Mouse (Mus musculus) small intestine, adult 2 months (tissue): ENCODE results near the gene Gtf3a. TPM values are rescaled to one million over a fixed set of nuclear protein-coding genes. Genes with fewer than 3 reads are reported as not detected.
A peak's percentile ranks its signal among the peaks of the same experiment; 100 is the strongest.

Experiments
- H3K27ac ChIP-seq: fragments of 200-500 bp; 2 replicates; pipeline ENCODE4 v1.5.1; 2012; ENCODE audit warnings: low read depth, low read length, control low read depth, inconsistent platforms; ENCODE audit not compliant: insufficient read depth
- H3K27me3 ChIP-seq: fragments of 200-500 bp; 2 replicates; pipeline ENCODE4 v1.6.1; 2012; ENCODE audit warnings: mild to moderate bottlenecking, moderate library complexity, low read length, inconsistent platforms; ENCODE audit not compliant: control insufficient read depth, insufficient read depth
- H3K36me3 ChIP-seq: fragments of 200-500 bp; 2 replicates; pipeline ENCODE4 v1.6.1; 2012; ENCODE audit warnings: mild to moderate bottlenecking, low read length, control low read depth, inconsistent platforms; ENCODE audit not compliant: control insufficient read depth, insufficient read depth
- H3K4me1 ChIP-seq: fragments of 200-500 bp; 2 replicates; pipeline ENCODE4 v1.6.1; 2012; ENCODE audit warnings: low read length, inconsistent platforms, mixed read lengths; ENCODE audit not compliant: control insufficient read depth, insufficient read depth, insufficient read length
- H3K4me3 ChIP-seq: fragments of 200-500 bp; 2 replicates; pipeline ENCODE4 v1.5.1; 2012; ENCODE audit warnings: low read depth, mild to moderate bottlenecking, control low read depth, inconsistent platforms, low read length, moderate library complexity
- CTCF ChIP-seq: fragments of 200-500 bp; IDR thresholded peaks from 2 replicates; pipeline ENCODE4 v1.5.1; 2012; ENCODE audit warnings: low read depth, mild to moderate bottlenecking, control low read depth, inconsistent platforms, low read length, moderate library complexity, mixed read lengths; ENCODE audit not compliant: insufficient replicate concordance, insufficient read length; ENCODE audit errors: extremely low read depth
- POLR2A ChIP-seq: fragments of 200-500 bp; IDR thresholded peaks from 2 replicates; pipeline ENCODE4 v1.6.1; 2012; ENCODE audit warnings: low read depth, mild to moderate bottlenecking, control low read depth, inconsistent platforms, low read length, moderate library complexity
- WGBS: fragments of 180-500 bp; shearing (Covaris S2); methylation state at CpG from one replicate; pipeline ENCODE4 v1.1.7; 2018; 5-methylcytosine and 5-hydroxymethylcytosine counted together
- polyA plus RNA-seq: library from polyadenylated mRNA; depleted of rRNA; stranded (reverse); fragments of >200 nt; gene quantifications from 2 replicates; pipeline ENCODE4 v1.2.3, GENCODE M21; 2012; rRNA removed

Gtf3a gene
- polyA plus RNA-seq: 31.9 and 51.6 TPM in 2 replicates

DNA sequence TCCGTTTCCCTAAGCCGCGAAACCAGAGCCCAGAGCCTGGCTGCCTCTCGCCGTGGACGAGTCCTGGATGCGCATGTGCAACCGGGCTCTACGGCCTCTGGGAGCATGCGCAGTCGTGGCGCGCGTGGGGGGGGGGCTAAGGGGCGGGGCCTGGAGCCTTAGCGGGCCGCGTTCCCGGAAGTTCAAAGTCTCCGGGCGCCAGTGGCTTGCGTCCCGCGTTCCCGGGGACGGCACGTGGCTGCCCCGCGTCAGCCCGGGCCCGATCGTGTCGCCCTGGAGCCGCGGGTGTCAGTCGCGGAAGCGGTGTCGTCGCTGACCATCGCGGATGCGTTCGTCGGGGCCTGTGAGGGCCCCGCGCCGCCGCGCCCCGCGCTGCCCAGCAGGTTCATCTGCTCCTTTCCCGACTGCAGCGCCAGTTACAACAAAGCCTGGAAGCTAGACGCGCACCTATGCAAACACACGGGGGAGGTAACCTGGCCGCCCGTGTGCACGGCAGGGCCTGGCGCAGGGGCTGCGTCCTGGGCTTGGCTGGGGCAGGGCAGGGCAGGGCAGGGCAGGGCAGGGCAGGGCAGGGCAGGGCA is at the start of gene Gtf3a:
TSS of gene Gtf3a (plus strand) at position 150 of the 581 bp plus-strand sequence.
- WGBS: under 1% methylated on average over 58 of the region's 62 CpGs
- Histone ChIP-seq H3K27ac (peak within 1 kb of the TSS; percentile 89), H3K36me3 (peaks cover 16% of the 10 kb centered on the region), H3K4me3 (peak within 1 kb of the TSS; percentile 73), H3K4me1 (peaks cover 5% of the 10 kb centered on the region; the same call in 1 of the 2 replicates), H3K27me3 (no peaks in the 10 kb centered on the region)
- TF ChIP-seq POLR2A (peak; percentile 87), CTCF (no peak)

DNA sequence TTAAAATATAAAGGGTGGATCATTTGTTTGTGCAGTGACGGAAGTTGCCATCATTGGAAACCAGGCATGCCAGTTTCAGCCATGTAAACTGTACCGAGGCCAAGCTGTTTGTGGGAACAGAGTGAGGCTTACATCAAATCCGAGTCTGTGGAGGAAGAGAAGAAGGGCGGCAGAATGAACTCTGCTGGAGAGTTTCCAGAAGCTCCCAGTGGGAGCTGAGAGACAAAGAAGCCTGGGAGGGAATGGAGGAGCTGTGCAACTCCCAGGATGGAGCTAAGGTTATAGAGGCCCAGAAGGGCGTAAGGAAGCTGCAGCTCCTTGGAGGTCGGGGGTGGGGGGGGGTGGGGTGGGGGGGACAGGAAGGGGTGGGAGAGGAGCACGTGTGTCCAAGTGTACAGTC is 48.1 kb upstream of the Gtf3a start:
- Histone ChIP-seq H3K4me3 (no peak overlapping the region), H3K27me3 (no peaks in the 10 kb centered on the region), H3K36me3 (no peaks in the 10 kb centered on the region), H3K27ac (no peak overlapping the region), H3K4me1 (no peaks in the 10 kb centered on the region)
- WGBS: 67% methylated on average over 7 of the region's 7 CpGs
- no peak for TF ChIP-seq CTCF
- TF ChIP-seq POLR2A: no peak

DNA sequence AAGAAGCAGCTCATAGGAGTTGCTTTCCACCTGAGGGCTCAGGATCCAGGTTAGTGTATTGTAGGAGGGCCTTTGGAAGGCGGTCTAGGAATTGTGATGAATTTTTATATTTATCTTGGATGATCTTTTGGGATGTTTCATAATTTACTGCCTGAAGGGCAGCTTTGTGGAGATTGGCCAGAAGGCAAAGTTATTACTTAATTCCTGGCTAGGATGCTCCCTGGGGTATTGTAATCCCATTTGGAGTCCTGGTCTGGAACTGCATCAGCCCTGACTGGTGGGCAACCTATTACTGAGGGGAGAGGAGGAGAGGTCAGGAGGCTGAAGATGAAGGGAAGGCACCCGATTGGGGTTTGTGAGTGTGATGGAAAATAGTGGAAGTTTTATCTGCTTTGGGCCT is 47.0 kb upstream of the Gtf3a start:
- Histone ChIP-seq H3K4me1 (no peaks in the 10 kb centered on the region), H3K27me3 (no peaks in the 10 kb centered on the region), H3K4me3 (no peak overlapping the region), H3K36me3 (no peaks in the 10 kb centered on the region), H3K27ac (no peak overlapping the region)
- no peak for TF ChIP-seq CTCF
- TF ChIP-seq POLR2A: no peak
- WGBS: 79% methylated on average over 2 of the region's 2 CpGs

DNA sequence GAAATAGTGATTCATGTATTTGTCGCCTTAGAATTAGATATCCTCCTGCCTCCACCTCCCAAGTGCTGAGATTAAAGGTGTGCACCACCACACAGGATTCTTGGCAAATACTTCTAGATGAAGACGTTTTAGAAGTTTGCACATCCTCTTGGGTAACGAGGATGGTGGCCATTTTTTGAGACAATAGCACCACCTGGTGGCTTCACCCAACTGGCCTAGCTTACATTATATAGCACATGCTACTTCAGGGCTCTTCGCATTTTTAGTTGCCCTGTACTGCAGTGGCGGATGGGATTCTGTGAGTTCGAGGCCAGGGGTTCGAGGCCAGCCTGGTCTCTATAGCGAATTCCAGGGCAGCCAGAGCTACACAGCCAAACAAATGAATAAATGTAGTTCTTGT is 44.1 kb upstream of the Gtf3a start:
- no peaks in the 10 kb centered on the region for H3K27me3 ChIP-seq
- no peak for TF ChIP-seq POLR2A
- peak; percentile 39; the same call in 1 of the 2 replicates for TF ChIP-seq CTCF
- no peaks in the 10 kb centered on the region for H3K36me3 ChIP-seq
- no peaks in the 10 kb centered on the region for H3K4me1 ChIP-seq
- no peak overlapping the region for H3K4me3 ChIP-seq
- no peak overlapping the region for H3K27ac ChIP-seq
- 20% methylated on average over 8 of the region's 8 CpGs for WGBS

DNA sequence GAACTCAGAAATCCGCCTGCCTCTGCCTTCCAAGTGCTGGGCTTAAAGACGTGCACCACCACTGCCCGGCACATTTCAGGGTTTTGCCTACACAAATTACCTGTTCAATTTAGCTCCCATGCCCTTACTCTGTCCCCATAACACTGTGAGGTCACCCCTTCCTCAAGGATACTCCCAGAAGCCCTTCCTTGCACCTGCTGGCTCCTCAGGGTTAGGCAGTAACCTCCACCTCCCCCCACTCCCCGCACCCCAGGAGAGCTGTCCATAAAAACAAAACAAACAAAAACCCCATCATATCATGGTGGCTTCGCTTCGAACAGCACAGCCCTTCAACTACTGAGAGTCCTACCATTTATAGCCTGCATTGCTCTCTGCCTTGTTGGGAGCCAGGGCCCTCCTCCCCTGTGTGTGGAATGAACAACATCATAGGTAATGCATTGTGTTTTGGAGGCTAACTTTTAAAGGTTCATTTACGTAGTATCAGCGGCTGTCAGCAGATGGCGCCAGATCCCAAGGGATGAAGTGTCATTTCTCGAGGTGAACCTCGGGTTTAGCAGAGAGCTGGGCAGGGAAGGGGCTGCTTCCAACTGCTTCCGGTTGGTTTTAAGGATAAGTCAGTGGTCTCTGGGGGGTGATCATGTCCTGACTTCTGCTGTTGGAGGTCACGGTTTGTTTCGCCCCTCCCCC is 42.8 kb upstream of the Gtf3a start:
- Histone ChIP-seq H3K27me3 (no peaks in the 10 kb centered on the region), H3K27ac (no peak overlapping the region), H3K4me1 (no peaks in the 10 kb centered on the region), H3K4me3 (no peak overlapping the region), H3K36me3 (no peaks in the 10 kb centered on the region)
- WGBS: 29% methylated on average over 14 of the region's 14 CpGs
- peak; percentile 83 for TF ChIP-seq CTCF
- TF ChIP-seq POLR2A: no peak

DNA sequence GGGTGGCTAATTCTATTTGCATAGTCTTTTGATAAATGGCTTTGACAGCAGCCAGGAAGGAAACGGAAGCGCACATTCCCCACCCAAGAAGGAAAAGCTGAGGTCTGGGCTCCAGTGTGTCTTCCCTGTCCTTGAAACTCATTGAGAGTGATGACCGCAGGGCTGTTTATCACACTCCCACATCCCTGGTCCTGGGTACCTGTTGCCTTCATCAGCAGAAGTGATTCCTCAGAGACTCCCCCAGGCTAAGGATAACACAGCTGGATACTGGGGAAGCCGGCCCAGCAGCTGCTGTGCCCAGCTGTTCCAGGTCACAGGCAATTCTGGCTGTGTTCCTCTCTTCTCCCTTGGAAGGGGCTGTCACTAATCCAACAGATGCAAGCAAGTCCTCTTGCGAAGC is 40.9 kb upstream of the Gtf3a start:
- 50% methylated on average over 5 of the region's 5 CpGs for WGBS
- H3K4me3 ChIP-seq: no peak overlapping the region

DNA sequence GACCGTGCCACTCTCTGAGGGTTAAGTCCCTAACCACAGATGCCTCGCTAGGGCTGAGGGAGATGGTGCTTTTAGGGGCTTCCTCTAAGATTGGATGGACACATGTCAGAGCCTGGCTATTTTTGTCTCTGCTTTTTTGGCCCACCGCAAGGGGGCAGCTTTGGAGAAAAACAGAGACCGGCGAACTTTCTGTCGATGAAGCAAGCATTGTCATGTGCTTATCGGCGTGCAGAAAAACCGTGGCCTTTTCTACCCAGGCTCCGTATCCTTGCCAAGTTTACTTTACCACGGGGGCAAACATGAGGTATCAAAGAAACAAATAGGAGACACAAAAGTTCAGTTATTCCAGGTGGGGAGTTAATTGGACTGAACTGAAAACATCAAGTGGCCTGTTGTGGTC is 39.8 kb upstream of the Gtf3a start:
- 40% methylated on average over 11 of the region's 11 CpGs for WGBS
- TF ChIP-seq CTCF (peak; percentile 43; the same call in 1 of the 2 replicates), POLR2A (no peak)
- peaks cover 5% of the 10 kb centered on the region; the same call in 1 of the 2 replicates for H3K4me1 ChIP-seq
- H3K27ac ChIP-seq: no peak overlapping the region
- H3K36me3 ChIP-seq: no peaks in the 10 kb centered on the region
- no peaks in the 10 kb centered on the region for H3K27me3 ChIP-seq
- no peak overlapping the region for H3K4me3 ChIP-seq

More for the DNA sequence above, 40.9 kb upstream of the Gtf3a start:
- Histone ChIP-seq H3K27ac (no peak overlapping the region), H3K36me3 (no peaks in the 10 kb centered on the region), H3K27me3 (no peaks in the 10 kb centered on the region), H3K4me1 (0 out of 2 replicates have a peak, but pooled peaks cover 3% of the 10 kb centered on the region)
- no peak for TF ChIP-seq POLR2A
- no peak for TF ChIP-seq CTCF
